Mouse (Mus musculus) cerebellum, postnatal 4 days (tissue): ENCODE results near the gene Phldb1.

Source experiments
- DNase-seq, 2 experiments: peaks; one replicate each; pipeline ENCODE4 v3.0.0; 2022; ENCODE audit warnings: low spot score in 2 of 2, mixed read lengths in 1 of 2

Gene Phldb1

GRCm38 (mm10) chr9:44726431-44727146 is 8.4 kb downstream of the Phldb1 start:
- no peak for DNase-seq

GRCm38 (mm10) chr9:44724665-44725064 is 10.3 kb downstream of the Phldb1 start:
- DNase-seq = no peak

- peak in 1 of 2 experiments; percentile 46 for DNase-seq
Observed at GRCm38 (mm10) chr9:44724223-44724622, 10.8 kb downstream of the Phldb1 start.

GRCm38 (mm10) chr9:44723521-44724041 is 11.4 kb downstream of the Phldb1 start:
- peak in 1 of 2 experiments; percentile 55 for DNase-seq

GRCm38 (mm10) chr9:44723008-44723407 is 12.0 kb downstream of the Phldb1 start:
- no peak for DNase-seq

GRCm38 (mm10) chr9:44722575-44722974 is 12.4 kb downstream of the Phldb1 start:
- no peak for DNase-seq

GRCm38 (mm10) chr9:44721877-44722186 is 13.2 kb downstream of the Phldb1 start:
- DNase-seq = no peak

- DNase-seq = peak; percentile 62 to 86
Observed at GRCm38 (mm10) chr9:44721154-44721876, 13.7 kb downstream of the Phldb1 start.

- DNase-seq = peak in 1 of 2 experiments; percentile 61
Observed at GRCm38 (mm10) chr9:44720358-44721153, 14.4 kb downstream of the Phldb1 start.

- no peak for DNase-seq
Observed at GRCm38 (mm10) chr9:44719632-44720357, 15.2 kb downstream of the Phldb1 start.

GRCm38 (mm10) chr9:44718937-44719631 is 15.9 kb downstream of the Phldb1 start:
- DNase-seq = peak in 1 of 2 experiments; percentile 44

- DNase-seq = peak in 1 of 2 experiments; percentile 77
Observed at GRCm38 (mm10) chr9:44717822-44718242, 17.2 kb downstream of the Phldb1 start.

- no peak for DNase-seq
Observed at GRCm38 (mm10) chr9:44716997-44717821, 17.8 kb downstream of the Phldb1 start.

- no peak for DNase-seq
Observed at GRCm38 (mm10) chr9:44715705-44716362, 19.2 kb downstream of the Phldb1 start.

GRCm38 (mm10) chr9:44715109-44715508 is 19.9 kb downstream of the Phldb1 start:
- DNase-seq = no peak

- no peak for DNase-seq
Observed at GRCm38 (mm10) chr9:44713574-44713973, 21.4 kb downstream of the Phldb1 start.

- no peak for DNase-seq
Observed at GRCm38 (mm10) chr9:44713080-44713479, 21.9 kb downstream of the Phldb1 start.

GRCm38 (mm10) chr9:44711602-44712001 is 23.4 kb downstream of the Phldb1 start:
- no peak for DNase-seq

- DNase-seq = no peak
Observed at GRCm38 (mm10) chr9:44710213-44710612, 24.8 kb downstream of the Phldb1 start.
